Mouse (Mus musculus) intestine, embryonic 16.5 days (tissue): ENCODE measurements around the gene Vmn1r55. TPM values are rescaled to one million over a fixed set of nuclear protein-coding genes. Genes with fewer than 3 reads are reported as not detected.
"Not testable (repeated sequence)": the region's sequence is repeated elsewhere in the genome, so short reads cannot be mapped to it uniquely, and the experiment has no call there.

ENCODE experiments used
- ATAC-seq: fragments of 200-750 bp; cut with Nextera tagmentation; 2 replicates; pipeline ENCODE4 v1.8.0; 2017; ENCODE audit warnings: moderate TSS enrichment, moderate library complexity
- H3K27ac ChIP-seq: fragments of 300-500 bp; sonication (generic); 2 replicates; pipeline ENCODE4 v1.5.1; 2014; ENCODE audit warnings: mild to moderate bottlenecking, low read length
- H3K27me3 ChIP-seq: fragments of 300-500 bp; sonication (generic); replicated peaks from 2 replicates; pipeline ENCODE4 v1.6.1; 2014; ENCODE audit warnings: low read length, control low read depth, mixed read lengths; ENCODE audit not compliant: control insufficient read depth, insufficient read depth
- H3K36me3 ChIP-seq: fragments of 300-500 bp; sonication (generic); 2 replicates; pipeline ENCODE4 v1.6.1; 2014; ENCODE audit warnings: low read length, control low read depth; ENCODE audit not compliant: control insufficient read depth, insufficient read depth
- H3K4me1 ChIP-seq: fragments of 300-500 bp; sonication (generic); 2 replicates; pipeline ENCODE4 v1.6.1; 2014; ENCODE audit warnings: low read length, control low read depth, mixed read lengths; ENCODE audit not compliant: control insufficient read depth, insufficient read depth
- H3K4me2 ChIP-seq: fragments of 300-500 bp; sonication (generic); 2 replicates; pipeline ENCODE4 v1.6.1; 2014; ENCODE audit warnings: low read depth, low read length, control low read depth
- H3K4me3 ChIP-seq: fragments of 300-500 bp; sonication (generic); 2 replicates; pipeline ENCODE4 v1.5.1; 2014; ENCODE audit warnings: mild to moderate bottlenecking, low read length
- H3K9ac ChIP-seq: fragments of 300-500 bp; sonication (generic); 2 replicates; pipeline ENCODE4 v1.6.1; 2014; ENCODE audit warnings: low read depth, low read length
- H3K9me3 ChIP-seq: fragments of 300-500 bp; sonication (generic); 2 replicates; pipeline ENCODE4 v1.6.1; 2016; ENCODE audit warnings: low read length, control low read depth; ENCODE audit not compliant: control insufficient read depth
- WGBS: fragments of 180-500 bp; shearing (Covaris S2); extraction: QIAGEN DNeasy Blood & Tissue Kit; methylation state at CpG from one replicate; pipeline ENCODE4 v1.1.7; 2014; 5-methylcytosine and 5-hydroxymethylcytosine counted together
- polyA plus RNA-seq: library from polyadenylated mRNA; unstranded; fragments of >200 nt; fragmentation: Nextera tagmentation; extraction: Ambion mirVana; gene quantifications from 2 replicates; pipeline ENCODE4 v1.2.1, GENCODE M21; 2015

Gene Vmn1r55
- polyA plus RNA-seq, 1 experiment from 2014 or later = not detected

- Histone ChIP-seq H3K4me1 (peaks cover 17% of the 10 kb centered on the region), H3K36me3 (0 out of 2 replicates have a peak, but pooled peaks cover 3% of the 10 kb centered on the region), H3K4me3 (no peak overlapping the region), H3K27ac (no peak overlapping the region), H3K9ac (no peak overlapping the region), H3K9me3 (no peaks in the 10 kb centered on the region), H3K27me3 (no peaks in the 10 kb centered on the region), H3K4me2 (no peak overlapping the region)
- no peak for ATAC-seq
- WGBS = 86% methylated on average over 1 of the region's 1 CpGs
Measured at GRCm38 (mm10) chr7:5085512-5085911, 64.0 kb downstream of the Vmn1r55 start.

GRCm38 (mm10) chr7:5083325-5084105 is 66.0 kb downstream of the Vmn1r55 start:
- Histone ChIP-seq H3K4me3 (peak overlapping the region; percentile 2; the same call in 1 of the 2 replicates), H3K27ac (peak overlapping the region; percentile 77), H3K27me3 (no peaks in the 10 kb centered on the region), H3K4me1 (peaks cover 17% of the 10 kb centered on the region), H3K4me2 (peak overlapping the region; percentile 21; the same call in 1 of the 2 replicates), H3K36me3 (0 out of 2 replicates have a peak, but pooled peaks cover 3% of the 10 kb centered on the region), H3K9ac (peak overlapping the region; percentile 45; the same call in 1 of the 2 replicates), H3K9me3 (no peaks in the 10 kb centered on the region)
- 74% methylated on average over 18 of the region's 18 CpGs for WGBS
- ATAC-seq = peak; percentile 28

- 86% methylated on average over 2 of the region's 2 CpGs for WGBS
- ATAC-seq = no peak
- Histone ChIP-seq H3K27me3 (no peaks in the 10 kb centered on the region), H3K9ac (peak overlapping the region; percentile 99), H3K4me3 (peak overlapping the region; percentile 100), H3K9me3 (no peaks in the 10 kb centered on the region), H3K27ac (peak overlapping the region; percentile 55), H3K36me3 (peaks cover 8% of the 10 kb centered on the region; the same call in 1 of the 2 replicates), H3K4me2 (peak overlapping the region; percentile 73), H3K4me1 (peaks cover 14% of the 10 kb centered on the region)
Measured at GRCm38 (mm10) chr7:5081939-5082338, 67.5 kb downstream of the Vmn1r55 start.

- peak overlapping the region; percentile 100 for H3K4me3 ChIP-seq
- 65% methylated on average over 6 of the region's 6 CpGs for WGBS
- H3K9me3 ChIP-seq = no peaks in the 10 kb centered on the region
- H3K27ac ChIP-seq = peak overlapping the region; percentile 97
- H3K9ac ChIP-seq = peak overlapping the region; percentile 99
- H3K4me2 ChIP-seq = peak overlapping the region; percentile 73
- no peaks in the 10 kb centered on the region for H3K27me3 ChIP-seq
- no peak for ATAC-seq
- peaks cover 14% of the 10 kb centered on the region; the same call in 1 of the 2 replicates for H3K36me3 ChIP-seq
- H3K4me1 ChIP-seq = peaks cover 12% of the 10 kb centered on the region
Measured at GRCm38 (mm10) chr7:5081241-5081640, 68.2 kb downstream of the Vmn1r55 start.

- peaks cover 17% of the 10 kb centered on the region; the same call in 1 of the 2 replicates for H3K36me3 ChIP-seq
- ATAC-seq = no peak
Measured at GRCm38 (mm10) chr7:5080815-5081214, 68.7 kb downstream of the Vmn1r55 start.

GRCm38 (mm10) chr7:5080010-5080751 is 69.3 kb downstream of the Vmn1r55 start, which contains the start of gene Epn1:
Gene Epn1, plus strand, starts transcription at chr7:5080235.
- peaks cover 17% of the 10 kb centered on the region; the same call in 1 of the 2 replicates for H3K36me3 ChIP-seq
- under 1% methylated on average over 80 of the region's 81 CpGs for WGBS
- peak; percentile 94 for ATAC-seq
- H3K9me3 ChIP-seq = no peaks in the 10 kb centered on the region
- H3K4me1 ChIP-seq = peaks cover 10% of the 10 kb centered on the region
- peak within 1 kb of the TSS; percentile 99 for H3K9ac ChIP-seq
- H3K4me3 ChIP-seq = peak within 1 kb of the TSS; percentile 100
- H3K4me2 ChIP-seq = peak within 1 kb of the TSS; percentile 73
- H3K27me3 ChIP-seq = no peaks in the 10 kb centered on the region
- H3K27ac ChIP-seq = peak within 1 kb of the TSS; percentile 97

More at GRCm38 (mm10) chr7:5080815-5081214, 68.7 kb downstream of the Vmn1r55 start:
- Histone ChIP-seq H3K27ac (peak overlapping the region; percentile 97), H3K4me2 (peak overlapping the region; percentile 73), H3K9ac (peak overlapping the region; percentile 99), H3K4me1 (peaks cover 10% of the 10 kb centered on the region), H3K27me3 (no peaks in the 10 kb centered on the region), H3K9me3 (no peaks in the 10 kb centered on the region), H3K4me3 (peak overlapping the region; percentile 100)
- WGBS = 13% methylated on average over 6 of the region's 6 CpGs

GRCm38 (mm10) chr7:5079365-5080009 is 70.0 kb downstream of the Vmn1r55 start:
- Histone ChIP-seq H3K9ac (peak overlapping the region; percentile 99; the same call in 1 of the 2 replicates), H3K4me3 (peak overlapping the region; percentile 100), H3K27ac (peak overlapping the region; percentile 97), H3K4me1 (peaks cover 10% of the 10 kb centered on the region), H3K4me2 (peak overlapping the region; percentile 59), H3K36me3 (peaks cover 20% of the 10 kb centered on the region; the same call in 1 of the 2 replicates)
- not testable (repeated sequence) for H3K27me3 ChIP-seq, H3K9me3 ChIP-seq
- WGBS = 48% methylated on average over 9 of the region's 13 CpGs
- peak; percentile 8 for ATAC-seq
